Mouse (Mus musculus) telencephalon, adult 2 months (tissue): ENCODE results near the gene Ntrk3.
A peak's percentile ranks its signal among the peaks of the same experiment; 100 is the strongest.

Experiments used
- DNase-seq: peaks from one replicate; pipeline ENCODE4 v3.0.0-alpha.2; 2011; ENCODE audit warnings: low read depth, low spot score

Gene Ntrk3

DNA sequence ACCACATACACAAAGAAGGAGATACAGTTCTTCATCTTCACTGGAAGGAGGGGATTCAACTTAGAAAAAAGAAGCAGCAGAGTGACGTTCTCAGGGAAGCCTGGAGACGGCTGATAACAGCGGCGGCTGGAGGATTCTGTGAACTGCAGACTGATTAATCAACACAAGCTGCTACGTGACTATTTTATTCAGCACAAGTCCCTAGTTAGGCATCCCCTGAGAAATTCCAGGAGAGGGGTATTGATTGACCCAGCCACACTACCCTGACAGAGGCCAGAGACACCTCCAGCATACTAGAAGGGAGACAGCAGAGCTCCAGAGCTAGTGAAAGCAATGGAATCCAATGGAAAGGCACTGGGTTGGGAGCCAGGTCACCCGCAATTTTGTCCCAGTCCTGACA is 516.1 kb downstream of the Ntrk3 start:
- DNase-seq = no peak

DNA sequence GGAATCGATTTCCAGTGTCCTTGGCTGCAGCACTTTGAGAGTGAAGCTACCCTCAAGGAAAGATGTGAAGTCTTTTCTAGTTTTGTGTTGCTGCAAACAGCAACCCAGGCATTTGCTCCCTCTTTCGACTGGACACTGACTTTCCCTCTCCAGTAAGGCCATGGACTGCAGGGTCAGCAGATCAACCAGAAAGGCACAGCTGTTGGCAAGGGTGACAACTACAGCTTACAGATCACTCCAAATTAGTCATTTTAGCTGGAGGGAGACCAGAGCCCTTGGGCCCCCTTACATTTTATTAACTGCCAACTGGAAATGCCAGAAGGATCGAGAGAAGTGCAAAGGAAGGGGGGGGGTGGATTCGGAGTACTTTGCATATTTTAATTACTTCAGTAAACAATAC is 516.9 kb downstream of the Ntrk3 start:
- no peak for DNase-seq

DNA sequence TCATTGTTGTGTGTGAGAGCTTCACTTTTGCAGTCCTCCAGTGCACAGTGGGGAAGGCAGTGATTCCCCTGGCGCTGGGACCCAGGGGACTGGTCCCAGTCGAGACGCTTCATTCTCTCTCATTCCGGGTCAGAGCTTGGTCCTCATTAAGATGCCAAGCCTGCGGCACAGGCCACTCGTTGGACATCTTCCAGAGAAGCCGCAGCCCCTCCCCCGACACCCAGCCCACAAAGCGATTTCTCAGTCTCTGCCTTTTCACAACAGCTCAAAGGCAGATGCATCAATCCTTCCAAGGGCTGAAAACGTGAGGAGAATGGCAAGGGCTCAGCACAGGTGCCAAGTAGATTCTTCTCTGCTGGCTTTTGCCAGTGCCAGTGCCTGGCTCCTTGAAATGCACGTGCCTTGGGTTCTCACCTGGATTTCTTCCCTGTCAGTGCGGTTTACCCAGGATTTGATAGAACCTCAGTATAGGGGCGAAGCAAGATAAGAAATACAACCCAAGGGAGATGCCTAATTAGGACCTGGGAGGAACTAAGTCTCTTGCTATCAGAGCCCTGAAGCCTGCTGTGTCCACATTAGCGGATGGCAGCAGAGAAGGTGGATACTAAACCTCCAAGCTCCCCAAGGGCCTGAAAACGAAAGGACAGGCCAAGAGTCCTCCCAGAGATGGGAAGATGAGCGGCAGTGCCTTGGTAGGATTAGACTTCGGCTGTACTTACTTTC is 546.7 kb downstream of the Ntrk3 start:
- no peak for DNase-seq

DNA sequence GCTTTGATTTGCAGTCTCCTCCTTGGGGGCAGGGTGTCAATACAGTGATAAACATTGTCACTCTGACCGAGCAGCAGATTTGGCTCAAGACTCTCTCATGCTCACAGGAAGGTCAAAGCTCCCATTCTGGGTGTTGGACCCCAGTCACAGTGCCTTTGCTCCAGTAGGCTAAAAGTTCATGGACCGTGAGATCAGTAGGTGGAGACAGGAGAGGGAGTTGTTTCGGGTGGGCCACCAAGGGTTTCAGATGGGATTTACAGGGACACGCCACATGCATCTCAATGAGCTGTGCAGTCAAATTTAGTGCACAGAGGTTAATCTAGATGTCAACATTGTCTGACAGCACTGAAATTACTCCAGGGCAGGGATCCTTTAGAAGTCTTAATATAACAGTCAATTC is 552.2 kb downstream of the Ntrk3 start:
- no peak for DNase-seq

DNA sequence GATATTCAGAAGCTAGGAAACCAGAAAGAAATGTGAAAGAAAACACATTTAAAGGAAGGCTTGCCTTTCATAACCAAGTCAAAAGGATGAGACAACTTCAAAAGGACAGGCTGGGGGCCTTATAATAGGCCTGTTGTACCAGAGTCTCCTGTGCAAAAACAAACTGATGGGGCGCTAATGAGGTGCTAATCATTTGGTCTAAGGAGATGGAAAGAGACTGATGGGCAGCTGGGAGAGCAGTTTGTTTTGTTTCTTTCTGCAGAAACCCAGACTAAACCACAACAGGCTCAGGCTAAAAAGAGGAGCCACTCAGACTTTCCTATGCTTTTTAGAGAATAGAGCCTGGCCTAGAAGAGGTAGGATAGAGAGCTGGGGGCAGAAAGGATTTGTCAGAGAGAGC is 554.4 kb downstream of the Ntrk3 start:
- no peak for DNase-seq

DNA sequence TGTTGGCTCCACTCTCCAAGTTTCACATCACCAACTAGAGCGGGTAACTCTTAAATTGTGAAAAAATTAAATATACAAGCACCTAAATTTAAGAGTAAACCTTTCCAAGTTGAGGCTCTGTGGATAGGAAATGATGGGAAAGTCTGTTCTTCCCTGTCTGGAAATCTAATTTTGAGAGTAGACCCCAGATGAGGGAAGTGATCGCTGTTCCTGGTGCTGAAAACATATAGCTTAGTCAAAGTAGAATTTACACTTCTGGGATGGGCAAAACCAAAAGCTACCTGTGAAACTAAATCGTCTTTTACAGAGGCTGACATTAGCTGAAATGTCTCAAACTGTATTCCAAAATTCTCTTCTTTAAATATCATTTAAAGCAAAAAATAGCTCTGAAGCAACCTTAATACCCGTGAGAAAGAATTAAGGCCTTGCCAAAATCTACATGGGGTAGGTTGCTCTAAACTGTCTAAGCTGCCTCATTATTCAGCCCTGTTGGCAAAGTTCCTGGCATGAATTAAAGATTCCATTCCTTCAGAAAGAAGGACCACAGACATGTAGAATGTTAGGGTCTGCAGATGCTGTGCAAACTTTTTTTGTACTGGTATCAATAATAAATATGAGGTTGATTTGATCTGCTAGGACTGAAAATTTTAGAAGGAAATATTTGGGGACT is 557.7 kb downstream of the Ntrk3 start:
- no peak for DNase-seq

DNA sequence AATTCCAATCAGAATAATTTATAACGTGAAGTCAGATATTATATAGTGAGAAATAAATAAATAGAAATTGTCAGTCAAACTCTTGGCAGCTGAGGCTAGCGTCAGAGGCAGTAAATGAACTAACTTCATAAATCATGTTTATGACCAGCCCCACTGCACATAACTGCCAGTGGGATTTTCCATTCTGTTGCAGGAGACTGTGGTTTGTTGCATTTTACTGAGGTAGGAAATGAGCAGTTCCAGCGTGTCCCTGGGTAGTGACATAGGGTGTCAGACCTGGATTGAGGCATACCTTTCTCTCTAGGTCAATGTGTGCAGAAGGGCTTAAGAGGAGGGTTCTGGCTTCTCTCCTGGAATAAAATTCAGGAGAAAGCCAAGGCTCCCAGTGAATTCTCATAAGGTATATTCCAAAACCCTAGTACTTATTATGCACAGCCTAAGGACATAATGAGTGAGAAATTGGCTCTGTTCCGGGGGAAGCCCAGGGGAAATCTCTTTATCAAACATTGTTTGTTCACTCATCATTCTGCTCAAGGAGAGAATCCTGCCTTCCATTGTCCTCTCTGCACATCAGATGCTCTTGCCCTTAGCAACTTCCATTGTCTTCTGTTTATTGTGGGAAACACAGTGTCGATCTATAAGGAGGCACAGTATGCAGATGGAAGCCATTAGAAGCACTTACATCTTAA is 565.4 kb downstream of the Ntrk3 start:
- no peak for DNase-seq

DNA sequence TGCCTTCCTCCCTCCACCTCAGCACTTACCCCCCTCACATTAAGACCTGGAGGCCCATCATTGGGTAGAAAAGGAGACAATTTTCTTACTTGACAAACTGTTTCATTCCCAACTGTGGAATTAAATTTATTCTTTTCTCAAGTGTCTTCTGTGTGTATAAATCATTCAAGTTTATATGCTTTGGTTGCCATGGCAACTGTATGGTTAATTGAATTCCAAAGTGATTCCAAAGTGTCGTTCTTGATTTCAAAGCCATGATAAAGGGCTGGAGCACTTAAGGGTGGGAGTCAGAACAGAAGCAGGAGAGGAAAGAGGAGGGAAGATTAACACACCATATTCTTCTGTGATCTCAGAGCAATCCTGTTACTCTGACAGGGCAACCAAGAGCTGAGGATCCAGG is 572.3 kb downstream of the Ntrk3 start:
- DNase-seq = peak; percentile 28

DNA sequence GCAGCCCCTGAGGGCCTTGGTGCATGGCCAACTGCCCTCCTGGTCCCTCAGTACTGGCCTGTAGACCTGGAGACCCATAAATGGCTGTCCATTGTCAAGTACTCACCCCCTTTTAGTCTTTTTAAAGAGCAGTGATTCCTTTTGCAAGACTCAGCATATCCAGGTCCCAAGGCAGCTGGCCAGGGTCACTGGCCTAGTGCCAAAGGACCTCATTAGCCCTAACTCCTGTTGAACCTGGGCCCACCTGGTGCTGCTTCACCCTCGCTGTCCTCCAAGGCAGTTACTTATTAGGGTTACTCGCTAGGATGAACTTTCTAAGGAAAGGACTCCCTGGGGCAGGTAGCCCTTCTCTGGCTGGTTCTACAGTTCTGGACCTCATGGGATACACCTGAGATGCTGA is 579.9 kb downstream of the Ntrk3 start:
- no peak for DNase-seq

DNA sequence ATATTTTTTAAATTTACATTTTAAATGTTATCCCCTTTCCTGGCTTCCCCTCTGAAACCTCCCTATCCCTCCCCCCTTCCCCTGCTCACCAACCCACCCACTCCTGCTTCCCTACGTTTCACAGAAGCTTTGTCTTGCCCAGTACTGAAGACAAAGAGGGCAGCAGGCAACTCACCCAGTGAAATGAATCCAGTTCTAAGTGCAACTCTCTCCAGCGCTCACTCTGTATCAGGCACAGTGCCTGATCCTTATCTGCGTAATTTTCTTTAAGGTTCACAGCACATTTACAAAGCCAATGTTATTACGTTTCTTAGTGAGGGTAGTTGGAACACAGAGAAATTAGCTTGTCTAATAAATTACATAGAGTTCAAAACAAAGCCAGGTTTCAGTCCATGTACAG is 592.6 kb downstream of the Ntrk3 start:
- DNase-seq = no peak

DNA sequence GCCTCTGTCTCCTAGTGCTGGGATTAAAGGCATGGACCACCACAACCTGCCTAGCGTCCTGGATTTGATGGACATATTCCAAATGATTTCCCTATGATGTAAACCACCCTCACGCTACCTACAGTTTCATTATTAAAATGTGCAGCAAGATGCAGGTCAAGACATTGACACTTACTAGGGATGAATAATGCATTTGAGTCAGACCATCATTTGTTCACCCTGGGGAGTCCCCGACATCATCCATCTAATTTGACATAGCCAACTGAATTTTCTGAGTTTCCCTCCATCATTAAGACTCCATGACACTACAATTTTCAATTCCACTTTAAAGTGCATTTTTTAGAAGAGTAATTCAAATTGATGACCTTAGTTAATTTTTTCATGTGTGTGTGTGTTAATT is 593.0 kb downstream of the Ntrk3 start:
- DNase-seq = no peak

DNA sequence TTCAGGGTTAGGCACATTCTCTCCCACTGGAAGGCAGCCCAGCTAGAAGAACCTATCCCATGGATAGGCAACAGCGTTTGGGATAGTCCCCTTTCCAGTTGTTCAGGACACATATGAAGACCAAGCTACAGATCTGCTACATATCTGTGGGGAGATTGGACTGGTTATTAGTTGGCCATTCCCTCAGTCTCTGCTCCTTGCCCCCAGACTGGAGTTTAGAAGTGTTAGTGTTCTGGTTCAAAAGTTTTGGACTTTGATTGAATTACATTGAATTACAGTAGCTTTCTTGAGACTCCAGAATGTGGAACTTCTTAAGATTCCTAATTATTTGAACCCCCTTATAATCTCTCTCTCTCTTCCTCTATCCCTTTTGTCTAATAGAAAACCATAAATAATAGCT is 607.8 kb downstream of the Ntrk3 start:
- DNase-seq = no peak
